In genomic region chr2:75545971-75546370, GRCm38 (mm10) we compare ENCODE assay signal across 19 mouse cellular contexts.
DNase-seq lines count a peak whose midpoint lies in the region; ATAC-seq lines count a peak whose summit lies in the region.
"Had no signal": no experiment of that assay in that cellular context is flagged by ENCODE, and none has a peak within 500 bp of the region (broad histone marks: within the 10 kb centered on the region; RNA-seq: fewer than 3 reads in every experiment).

No protein-coding gene starts in this region.

- no peak overlapping the region for H3K4me2 ChIP-seq in midbrain, embryonic 11.5 days

- H3K27ac ChIP-seq in heart, embryonic 10.5 days, result no peak overlapping the region
- H3K27ac ChIP-seq in midbrain, embryonic 11.5 days (ENCODE audit: low read depth, low read length), result no peak overlapping the region
- H3K27ac ChIP-seq in midbrain, embryonic 10.5 days (replicated peaks), result no peak overlapping the region

- no peak overlapping the region for H3K4me3 ChIP-seq in heart, embryonic 10.5 days
- no peak overlapping the region for H3K4me3 ChIP-seq in midbrain, embryonic 11.5 days (ENCODE audit: low read depth, low read length)
- no peak overlapping the region for H3K4me3 ChIP-seq in midbrain, embryonic 10.5 days

- no peak overlapping the region for H3K9ac ChIP-seq in midbrain, embryonic 11.5 days (ENCODE audit: low read length)

- no peaks in the 10 kb centered on the region for H3K36me3 ChIP-seq in heart, embryonic 10.5 days
- no peaks in the 10 kb centered on the region for H3K36me3 ChIP-seq in midbrain, embryonic 11.5 days (ENCODE audit: control insufficient read depth, insufficient read depth, low read length)
- H3K36me3 ChIP-seq in midbrain, embryonic 10.5 days, result no peaks in the 10 kb centered on the region
- H3K36me3 ChIP-seq: G1E had no signal

- ATAC-seq in midbrain, embryonic 11.5 days (ENCODE audit: low FRiP score), result no peak
- ATAC-seq: activated CD4-positive, CD25-positive, alpha-beta regulatory T cell, adult 4 months; CD4-positive, CD25-positive, alpha-beta regulatory T cell, adult 4 months; Patski had no signal

- no peaks in the 10 kb centered on the region for H3K4me1 ChIP-seq in heart, embryonic 10.5 days
- H3K4me1 ChIP-seq in midbrain, embryonic 11.5 days (ENCODE audit: control insufficient read depth, insufficient read depth, low read length), result no peaks in the 10 kb centered on the region
- H3K4me1 ChIP-seq in midbrain, embryonic 10.5 days, result no peaks in the 10 kb centered on the region

- no peaks in the 10 kb centered on the region for H3K27me3 ChIP-seq in heart, embryonic 10.5 days (ENCODE audit: insufficient read depth, poor library complexity, severe bottlenecking)
- no peaks in the 10 kb centered on the region for H3K27me3 ChIP-seq in midbrain, embryonic 11.5 days (ENCODE audit: control insufficient read depth, insufficient read depth, low read length)
- H3K27me3 ChIP-seq in midbrain, embryonic 10.5 days (ENCODE audit: low read depth, poor library complexity, severe bottlenecking), result no peaks in the 10 kb centered on the region
- H3K27me3 ChIP-seq: CH12.LX had no signal

- peak; percentile 66 for DNase-seq in heart, adult 11 months
- DNase-seq in heart, embryonic 10.5 days (ENCODE audit: low spot score), result no peak
- DNase-seq in midbrain, embryonic 11.5 days (ENCODE audit: low spot score, missing footprints), result peak; percentile 54
- DNase-seq in midbrain, embryonic 10.5 days (ENCODE audit: low spot score), result no peak
- DNase-seq: adrenal gland, adult 2 months; adrenal gland, adult 8-10 months; adrenal gland, postnatal 10 days; adrenal gland, postnatal 14 days; adrenal gland, postnatal 25 days; adrenal gland, postnatal 36 days; B cell, adult 2 months; cerebellum, adult 11 months; cerebellum, adult 11-12 months; cerebellum, adult 18-20 months had no signal

- WGBS in heart, embryonic 10.5 days, result 87% methylated on average over 7 of the region's 7 CpGs
- 88% methylated on average over 7 of the region's 7 CpGs for WGBS in midbrain, embryonic 11.5 days
- WGBS in midbrain, embryonic 10.5 days, result 90% methylated on average over 7 of the region's 7 CpGs

- no peaks in the 10 kb centered on the region for H3K9me3 ChIP-seq in heart, embryonic 10.5 days
- H3K9me3 ChIP-seq in midbrain, embryonic 11.5 days (ENCODE audit: control insufficient read depth, low read length), result no peaks in the 10 kb centered on the region
- no peaks in the 10 kb centered on the region for H3K9me3 ChIP-seq in midbrain, embryonic 10.5 days (replicated peaks)
- H3K9me3 ChIP-seq: G1E had no signal

Comparison
In these comparisons a context has a peak if more than half of its experiments do, and no peak if none do; other contexts are left out.
1. DNase-seq: peak in heart, adult 11 months (single experiment) and midbrain, embryonic 11.5 days (single experiment); none in heart, embryonic 10.5 days (single experiment) and midbrain, embryonic 10.5 days (single experiment).